Mouse (Mus musculus): ENCODE results near the gene Olfr172. TPM values are rescaled to one million over a fixed set of nuclear protein-coding genes. Genes with fewer than 3 reads are reported as not detected.

Gene Olfr172
- polyA plus RNA-seq, 1 experiment = not detected

- H3K9ac ChIP-seq (ENCODE audit: low read depth, poor library complexity, severe bottlenecking) = no peak within 1 kb of the TSS
- H3K9me3 ChIP-seq (replicated peaks; ENCODE audit: control insufficient read depth, insufficient read depth, low read length, poor library complexity, severe bottlenecking) = no peaks in the 10 kb centered on the region
- H3K36me3 ChIP-seq (ENCODE audit: control insufficient read depth, insufficient read depth, low read length, poor library complexity, severe bottlenecking) = no peaks in the 10 kb centered on the region
- H3K27ac ChIP-seq (ENCODE audit: insufficient read depth, low read length) = no peak within 1 kb of the TSS
- TF ChIP-seq POLR2A (IDR thresholded peaks at IDR 0.05; ENCODE audit: insufficient read depth, low read length) = no peak
- no peaks in the 10 kb centered on the region for H3K27me3 ChIP-seq (ENCODE audit: control insufficient read depth, insufficient read depth, low read length, poor library complexity, severe bottlenecking)
- no peaks in the 10 kb centered on the region for H3K4me1 ChIP-seq (ENCODE audit: control insufficient read depth, insufficient read depth, low read length)
- H3K4me3 ChIP-seq (ENCODE audit: low read depth, low read length) = no peak within 1 kb of the TSS
These were observed 44.3 kb downstream of the Olfr172 start, which contains the start of gene Gpr15 for GRCm38 (mm10) chr16:58718666-58719120. Gene Gpr15 (minus strand): TSS chr16:58719070.

- Histone ChIP-seq H3K4me3 (ENCODE audit: low read depth, low read length) (no peak overlapping the region), H3K27ac (ENCODE audit: insufficient read depth, low read length) (no peak overlapping the region), H3K9me3 (replicated peaks; ENCODE audit: control insufficient read depth, insufficient read depth, low read length, poor library complexity, severe bottlenecking) (no peaks in the 10 kb centered on the region), H3K9ac (ENCODE audit: low read depth, poor library complexity, severe bottlenecking) (no peak overlapping the region), H3K4me1 (ENCODE audit: control insufficient read depth, insufficient read depth, low read length) (no peaks in the 10 kb centered on the region), H3K27me3 (ENCODE audit: control insufficient read depth, insufficient read depth, low read length, poor library complexity, severe bottlenecking) (no peaks in the 10 kb centered on the region), H3K36me3 (ENCODE audit: control insufficient read depth, insufficient read depth, low read length, poor library complexity, severe bottlenecking) (no peaks in the 10 kb centered on the region)
- no peak for TF ChIP-seq CTCF (IDR thresholded peaks at IDR 0.05; ENCODE audit: low read depth, low read length)
- TF ChIP-seq POLR2A (IDR thresholded peaks at IDR 0.05; ENCODE audit: insufficient read depth, low read length) = no peak
- TF ChIP-seq EP300 (IDR thresholded peaks at IDR 0.05; ENCODE audit: insufficient read depth, low read depth, low read length) = no peak
These were observed 48.0 kb downstream of the Olfr172 start for GRCm38 (mm10) chr16:58715018-58715417.

- TF ChIP-seq CTCF (IDR thresholded peaks at IDR 0.05; ENCODE audit: low read depth, low read length) (no peak), EP300 (IDR thresholded peaks at IDR 0.05; ENCODE audit: insufficient read depth, low read depth, low read length) (no peak), POLR2A (IDR thresholded peaks at IDR 0.05; ENCODE audit: insufficient read depth, low read length) (no peak)
- H3K9me3 ChIP-seq (replicated peaks; ENCODE audit: control insufficient read depth, insufficient read depth, low read length, poor library complexity, severe bottlenecking) = no peaks in the 10 kb centered on the region
- no peak overlapping the region for H3K4me3 ChIP-seq (ENCODE audit: low read depth, low read length)
- no peaks in the 10 kb centered on the region for H3K36me3 ChIP-seq (ENCODE audit: control insufficient read depth, insufficient read depth, low read length, poor library complexity, severe bottlenecking)
- no peak overlapping the region for H3K27ac ChIP-seq (ENCODE audit: insufficient read depth, low read length)
- no peaks in the 10 kb centered on the region for H3K27me3 ChIP-seq (ENCODE audit: control insufficient read depth, insufficient read depth, low read length, poor library complexity, severe bottlenecking)
- no peak overlapping the region for H3K9ac ChIP-seq (ENCODE audit: low read depth, poor library complexity, severe bottlenecking)
- no peaks in the 10 kb centered on the region for H3K4me1 ChIP-seq (ENCODE audit: control insufficient read depth, insufficient read depth, low read length)
These were observed 49.8 kb downstream of the Olfr172 start for GRCm38 (mm10) chr16:58713128-58713527.

- Histone ChIP-seq H3K4me1 (ENCODE audit: control insufficient read depth, insufficient read depth, low read length) (no peaks in the 10 kb centered on the region), H3K27me3 (ENCODE audit: control insufficient read depth, insufficient read depth, low read length, poor library complexity, severe bottlenecking) (no peaks in the 10 kb centered on the region)
- no peak for TF ChIP-seq CTCF (IDR thresholded peaks at IDR 0.05; ENCODE audit: low read depth, low read length)
- no peak for TF ChIP-seq EP300 (IDR thresholded peaks at IDR 0.05; ENCODE audit: insufficient read depth, low read depth, low read length)
- TF ChIP-seq POLR2A (IDR thresholded peaks at IDR 0.05; ENCODE audit: insufficient read depth, low read length) = no peak
These were observed 50.8 kb downstream of the Olfr172 start for GRCm38 (mm10) chr16:58712221-58712620.

More at GRCm38 (mm10) chr16:58712221-58712620, 50.8 kb downstream of the Olfr172 start:
- H3K9ac ChIP-seq (ENCODE audit: low read depth, poor library complexity, severe bottlenecking) = no peak overlapping the region
- H3K36me3 ChIP-seq (ENCODE audit: control insufficient read depth, insufficient read depth, low read length, poor library complexity, severe bottlenecking) = no peaks in the 10 kb centered on the region
- no peak overlapping the region for H3K27ac ChIP-seq (ENCODE audit: insufficient read depth, low read length)
- no peak overlapping the region for H3K4me3 ChIP-seq (ENCODE audit: low read depth, low read length)
- H3K9me3 ChIP-seq (replicated peaks; ENCODE audit: control insufficient read depth, insufficient read depth, low read length, poor library complexity, severe bottlenecking) = no peaks in the 10 kb centered on the region

Other genes with a start within 250 kb of the Olfr172 start
- 3.7 and 5.2 TPM in 2 replicates for gene St3gal6, start 238.9 kb downstream of the Olfr172 start, polyA plus RNA-seq (2011; ENCODE audit: insufficient read depth, insufficient read length, low read depth, missing spikeins)
- gene Gm813, start 146.2 kb downstream of the Olfr172 start, polyA plus RNA-seq (2011; ENCODE audit: insufficient read depth, insufficient read length, low read depth, missing spikeins) = not detected in 2 replicates
- gene E330017A01Rik, start 124.4 kb downstream of the Olfr172 start, polyA plus RNA-seq (2011; ENCODE audit: insufficient read depth, insufficient read length, low read depth, missing spikeins) = not detected in 2 replicates
- 32.7 and 35.2 TPM in 2 replicates for gene Cpox, start 92.9 kb downstream of the Olfr172 start, polyA plus RNA-seq (2011; ENCODE audit: insufficient read depth, insufficient read length, low read depth, missing spikeins)
- gene Gpr15, start 44.1 kb downstream of the Olfr172 start, polyA plus RNA-seq (2011; ENCODE audit: insufficient read depth, insufficient read length, low read depth, missing spikeins) = not detected in 2 replicates
- 51.6 and 53.9 TPM in 2 replicates for gene Cldnd1, start 35.3 kb downstream of the Olfr172 start, polyA plus RNA-seq (2011; ENCODE audit: insufficient read depth, insufficient read length, low read depth, missing spikeins)
- not detected in 2 replicates for gene Olfr173, start 37.1 kb upstream of the Olfr172 start, polyA plus RNA-seq (2011; ENCODE audit: insufficient read depth, insufficient read length, low read depth, missing spikeins)
- gene Olfr175-ps1, start 63.6 kb upstream of the Olfr172 start, polyA plus RNA-seq (2011; ENCODE audit: insufficient read depth, insufficient read length, low read depth, missing spikeins) = not detected in 2 replicates
- not detected in 2 replicates for gene Olfr177, start 111.6 kb upstream of the Olfr172 start, polyA plus RNA-seq (2011; ENCODE audit: insufficient read depth, insufficient read length, low read depth, missing spikeins)
- not detected in 2 replicates for gene Olfr178, start 128.9 kb upstream of the Olfr172 start, polyA plus RNA-seq (2011; ENCODE audit: insufficient read depth, insufficient read length, low read depth, missing spikeins)
- not detected in 2 replicates for gene Olfr181, start 165.6 kb upstream of the Olfr172 start, polyA plus RNA-seq (2011; ENCODE audit: insufficient read depth, insufficient read length, low read depth, missing spikeins)
- gene Olfr180, start 166.2 kb upstream of the Olfr172 start, polyA plus RNA-seq (2011; ENCODE audit: insufficient read depth, insufficient read length, low read depth, missing spikeins) = not detected in 2 replicates
- gene Olfr183, start 232.2 kb upstream of the Olfr172 start, polyA plus RNA-seq (2011; ENCODE audit: insufficient read depth, insufficient read length, low read depth, missing spikeins) = not detected in 2 replicates

Measured in ES-Bruce4 (cell line).